Mouse (Mus musculus) midbrain, postnatal 0 days (tissue): ENCODE results near the gene Fpr3. TPM values are rescaled to one million over a fixed set of nuclear protein-coding genes. Genes with fewer than 3 reads are reported as not detected.

ENCODE experiments used
- ATAC-seq: fragments of 200-750 bp; cut with Nextera tagmentation; 2 replicates; pipeline ENCODE4 v1.8.0; 2017; ENCODE audit warnings: moderate number of reproducible peaks, mild to moderate bottlenecking, moderate TSS enrichment, moderate library complexity; ENCODE audit not compliant: low FRiP score
- DNase-seq: peaks from one replicate; pipeline ENCODE4 v3.0.0-alpha.2; 2015; ENCODE audit warnings: low spot score
- H3K27ac ChIP-seq: fragments of 300-500 bp; sonication (generic); 2 replicates; pipeline ENCODE4 v1.5.1; 2014; ENCODE audit warnings: low read depth, mild to moderate bottlenecking, low read length, mixed read lengths
- H3K27me3 ChIP-seq: fragments of 300-500 bp; sonication (generic); 2 replicates; pipeline ENCODE4 v1.6.1; 2014; ENCODE audit warnings: low read length, control low read depth, mixed read lengths; ENCODE audit not compliant: insufficient read depth
- H3K36me3 ChIP-seq: fragments of 300-500 bp; sonication (generic); 2 replicates; pipeline ENCODE4 v1.6.1; 2014; ENCODE audit warnings: low read length, control low read depth, mixed read lengths; ENCODE audit not compliant: insufficient read depth
- H3K4me1 ChIP-seq: fragments of 300-500 bp; sonication (generic); 2 replicates; pipeline ENCODE4 v1.6.1; 2014; ENCODE audit warnings: mild to moderate bottlenecking, control low read depth, antibody characterized with exemption, low read length, mixed read lengths; ENCODE audit not compliant: insufficient read depth
- H3K4me2 ChIP-seq: fragments of 300-500 bp; sonication (generic); 2 replicates; pipeline ENCODE4 v1.6.1; 2014; ENCODE audit warnings: low read depth, mild to moderate bottlenecking, low read length, mixed read lengths; ENCODE audit not compliant: poor library complexity, severe bottlenecking
- H3K4me3 ChIP-seq: fragments of 300-500 bp; sonication (generic); 2 replicates; pipeline ENCODE4 v1.5.1; 2014; ENCODE audit warnings: low read depth, mild to moderate bottlenecking, low read length, moderate library complexity
- H3K9ac ChIP-seq: fragments of 300-500 bp; sonication (generic); replicated peaks from 2 replicates; pipeline ENCODE4 v1.6.1; 2014; ENCODE audit warnings: mild to moderate bottlenecking, low read length, moderate library complexity, mixed read lengths; ENCODE audit not compliant: poor library complexity, severe bottlenecking
- H3K9me3 ChIP-seq: fragments of 300-500 bp; sonication (generic); 2 replicates; pipeline ENCODE4 v1.6.1; 2016; ENCODE audit warnings: low read length, control low read depth
- CTCF ChIP-seq: IDR thresholded peaks from 2 replicates; pipeline ENCODE4 v1.5.1; 2016; ENCODE audit warnings: antibody characterized with exemption, mild to moderate bottlenecking
- WGBS: fragments of 180-500 bp; shearing (Covaris S2); extraction: QIAGEN DNeasy Blood & Tissue Kit; methylation state at CpG from one replicate; pipeline ENCODE4 v1.1.7; 2014; 5-methylcytosine and 5-hydroxymethylcytosine counted together
- polyA plus RNA-seq: library from polyadenylated mRNA; unstranded; fragments of >200 nt; fragmentation: Nextera tagmentation; extraction: Ambion mirVana; gene quantifications from 2 replicates; pipeline ENCODE4 v1.2.1, GENCODE M21; 2015
- total RNA-seq: library from RNA; depleted of rRNA; stranded (reverse); fragments of >200 nt; gene quantifications from 2 replicates; pipeline ENCODE4 v1.2.3, GENCODE M21; 2014

Gene Fpr3
- total and polyA plus RNA-seq, 2 experiments from 2014 or later, result not detected

GRCm38 (mm10) chr17:17857446-17857845 is 30.2 kb upstream of the Fpr3 start:
- H3K4me2 ChIP-seq, result no peak overlapping the region
- H3K27ac ChIP-seq, result no peak overlapping the region
- no peaks in the 10 kb centered on the region for H3K9me3 ChIP-seq
- H3K36me3 ChIP-seq, result no peaks in the 10 kb centered on the region
- no peak overlapping the region for H3K9ac ChIP-seq
- 91% methylated on average over 1 of the region's 1 CpGs for WGBS
- ATAC-seq, result no peak
- no peak for DNase-seq
- H3K4me3 ChIP-seq, result no peak overlapping the region
- no peaks in the 10 kb centered on the region for H3K27me3 ChIP-seq
- H3K4me1 ChIP-seq, result no peaks in the 10 kb centered on the region
- TF ChIP-seq CTCF, result no peak

DNA sequence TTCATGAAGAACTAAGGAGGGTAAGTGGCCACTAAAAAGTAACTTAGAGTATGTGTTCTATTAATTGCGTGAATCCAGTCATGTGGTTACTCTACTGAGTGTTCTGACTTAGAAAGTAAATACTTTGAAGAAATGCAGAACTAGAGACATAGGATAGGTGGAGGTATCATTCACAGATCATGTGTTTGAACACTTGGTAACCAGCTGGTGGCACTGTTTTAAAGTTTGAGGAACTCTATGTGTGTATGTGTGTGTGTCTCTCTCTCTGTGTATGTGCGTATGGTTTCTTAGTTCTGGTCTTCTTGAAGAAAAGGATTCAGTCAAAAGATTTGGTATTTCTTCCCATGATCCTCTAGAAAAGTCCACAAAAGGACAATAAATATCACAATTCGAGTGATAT is 27.5 kb upstream of the Fpr3 start:
- ATAC-seq (no peak), DNase-seq (no peak)
- Histone ChIP-seq H3K4me1 (no peaks in the 10 kb centered on the region), H3K4me3 (no peak overlapping the region), H3K27ac (no peak overlapping the region), H3K36me3 (no peaks in the 10 kb centered on the region), H3K27me3 (no peaks in the 10 kb centered on the region), H3K4me2 (no peak overlapping the region), H3K9me3 (no peaks in the 10 kb centered on the region), H3K9ac (no peak overlapping the region)
- no peak for TF ChIP-seq CTCF
- 91% methylated on average over 3 of the region's 3 CpGs for WGBS

DNA sequence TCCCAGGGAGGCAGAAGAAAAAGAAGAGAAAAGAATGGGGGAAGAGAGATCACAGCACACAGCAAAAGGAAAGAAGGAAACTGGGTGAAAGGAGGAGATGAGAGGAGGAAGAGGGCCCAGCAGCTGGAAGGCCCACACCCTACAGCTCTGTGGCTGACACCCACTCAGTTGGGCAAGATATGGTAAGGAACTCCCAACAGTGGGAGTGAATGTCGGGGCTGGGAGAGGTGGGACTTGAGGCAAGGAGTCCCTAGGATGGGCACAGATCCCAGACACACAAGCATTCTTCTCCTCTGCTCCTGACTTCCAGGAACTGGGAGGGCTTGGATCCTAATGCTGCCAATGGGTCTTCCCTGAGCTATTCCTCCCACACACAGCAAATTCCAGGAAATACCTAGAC is 25.3 kb upstream of the Fpr3 start:
- 90% methylated on average over 1 of the region's 1 CpGs for WGBS
- H3K9ac ChIP-seq, result no peak overlapping the region
- DNase-seq (no peak), ATAC-seq (no peak)
- no peaks in the 10 kb centered on the region for H3K36me3 ChIP-seq
- H3K27ac ChIP-seq, result no peak overlapping the region
- TF ChIP-seq CTCF, result no peak
- H3K4me1 ChIP-seq, result no peaks in the 10 kb centered on the region
- no peaks in the 10 kb centered on the region for H3K27me3 ChIP-seq
- no peak overlapping the region for H3K4me3 ChIP-seq
- H3K4me2 ChIP-seq, result no peak overlapping the region
- no peaks in the 10 kb centered on the region for H3K9me3 ChIP-seq

- no peak for TF ChIP-seq CTCF
- H3K4me2 ChIP-seq, result no peak overlapping the region
These were observed 22.5 kb upstream of the Fpr3 start for GRCm38 (mm10) chr17:17865168-17865567.

DNA sequence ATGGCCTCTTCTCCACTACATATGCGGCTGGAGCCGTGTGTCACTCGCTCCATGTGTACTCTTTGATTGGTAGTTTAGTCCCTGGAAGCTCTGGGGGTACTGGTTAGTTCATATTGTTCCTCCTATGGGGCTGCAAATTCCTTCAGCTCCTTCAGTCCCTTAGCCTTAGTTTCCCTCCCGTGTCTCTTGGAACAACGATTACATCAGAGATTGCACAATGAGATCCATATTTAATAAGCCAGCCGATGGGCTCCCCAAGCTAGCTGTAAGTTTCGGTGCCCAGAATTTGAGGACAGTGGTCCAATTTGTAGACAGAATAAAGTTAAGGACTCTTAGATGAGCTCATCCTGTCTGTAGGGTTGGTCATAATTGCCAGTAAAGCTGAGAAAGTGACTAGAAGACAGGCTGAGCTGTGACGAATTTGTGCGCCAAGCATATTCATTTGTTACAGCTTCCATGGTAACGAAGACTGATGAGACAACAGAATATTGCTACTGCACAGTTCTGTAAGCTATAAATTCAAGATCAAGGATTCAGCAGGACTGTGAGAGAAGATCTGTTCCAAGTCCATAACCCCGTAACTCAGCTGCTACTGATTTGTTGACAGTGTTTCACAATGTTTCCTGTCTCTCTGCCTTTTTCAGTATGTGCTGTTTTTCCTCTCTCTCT is 20.7 kb upstream of the Fpr3 start:
- ATAC-seq (no peak), DNase-seq (peak; percentile 5)
- Histone ChIP-seq H3K4me1 (no peaks in the 10 kb centered on the region), H3K27me3 (no peaks in the 10 kb centered on the region), H3K9ac (no peak overlapping the region), H3K36me3 (no peaks in the 10 kb centered on the region), H3K4me3 (no peak overlapping the region), H3K27ac (no peak overlapping the region), H3K4me2 (no peak overlapping the region), H3K9me3 (no peaks in the 10 kb centered on the region)
- no peak for TF ChIP-seq CTCF
- 87% methylated on average over 11 of the region's 11 CpGs for WGBS

More at GRCm38 (mm10) chr17:17865168-17865567, 22.5 kb upstream of the Fpr3 start:
- ATAC-seq, result no peak
- H3K9me3 ChIP-seq, result no peaks in the 10 kb centered on the region
- DNase-seq, result no peak
- H3K4me1 ChIP-seq, result no peaks in the 10 kb centered on the region
- H3K4me3 ChIP-seq, result no peak overlapping the region
- no peaks in the 10 kb centered on the region for H3K36me3 ChIP-seq
- no peak overlapping the region for H3K27ac ChIP-seq
- WGBS, result 56% methylated on average over 2 of the region's 2 CpGs
- no peaks in the 10 kb centered on the region for H3K27me3 ChIP-seq
- H3K9ac ChIP-seq, result no peak overlapping the region

GRCm38 (mm10) chr17:17870892-17871550 is 16.6 kb upstream of the Fpr3 start:
- no peak overlapping the region for H3K4me3 ChIP-seq
- no peaks in the 10 kb centered on the region for H3K27me3 ChIP-seq
- no peak overlapping the region for H3K27ac ChIP-seq
- H3K4me2 ChIP-seq, result no peak overlapping the region
- no peak for TF ChIP-seq CTCF
- no peak overlapping the region for H3K9ac ChIP-seq
- no peaks in the 10 kb centered on the region for H3K9me3 ChIP-seq
- H3K4me1 ChIP-seq, result no peaks in the 10 kb centered on the region
- no peaks in the 10 kb centered on the region for H3K36me3 ChIP-seq
- no peak for ATAC-seq
- DNase-seq, result no peak
- 80% methylated on average over 2 of the region's 2 CpGs for WGBS
